Mouse (Mus musculus) forebrain, embryonic 15.5 days (tissue): ENCODE data around the gene Mtx1. TPM values are rescaled to one million over a fixed set of nuclear protein-coding genes. Genes with fewer than 3 reads are reported as not detected.

Experiments used
- ATAC-seq: fragments of 200-750 bp; cut with Nextera tagmentation; replicated peaks from 2 replicates; pipeline ENCODE4 v1.8.0; 2017; ENCODE audit warnings: mild to moderate bottlenecking, moderate TSS enrichment, moderate library complexity
- H3K27ac ChIP-seq: fragments of 300-500 bp; sonication (generic); replicated peaks from 2 replicates; pipeline ENCODE4 v1.5.1; 2015; ENCODE audit warnings: mild to moderate bottlenecking, inconsistent platforms
- H3K27me3 ChIP-seq: fragments of 300-500 bp; sonication (generic); 2 replicates; pipeline ENCODE4 v1.6.1; 2015; ENCODE audit warnings: inconsistent platforms
- H3K36me3 ChIP-seq: fragments of 300-500 bp; sonication (generic); 2 replicates; pipeline ENCODE4 v1.6.1; 2015; ENCODE audit warnings: mild to moderate bottlenecking, inconsistent platforms
- H3K4me1 ChIP-seq: fragments of 300-500 bp; sonication (generic); 2 replicates; pipeline ENCODE4 v1.6.1; 2015; ENCODE audit warnings: inconsistent platforms
- H3K4me2 ChIP-seq: fragments of 300-500 bp; sonication (generic); replicated peaks from 2 replicates; pipeline ENCODE4 v1.6.1; 2015; ENCODE audit warnings: mild to moderate bottlenecking, inconsistent platforms
- H3K4me3 ChIP-seq: fragments of 300-500 bp; sonication (generic); 2 replicates; pipeline ENCODE4 v1.5.1; 2015; ENCODE audit warnings: mild to moderate bottlenecking, inconsistent platforms
- H3K9ac ChIP-seq: fragments of 300-500 bp; sonication (generic); replicated peaks from 2 replicates; pipeline ENCODE4 v1.6.1; 2015; ENCODE audit warnings: mild to moderate bottlenecking, inconsistent platforms
- H3K9me3 ChIP-seq: fragments of 300-500 bp; sonication (generic); 2 replicates; pipeline ENCODE4 v1.6.1; 2016; ENCODE audit warnings: inconsistent platforms
- WGBS: fragments of 180-500 bp; shearing (Covaris S2); methylation state at CpG from one replicate; pipeline ENCODE4 v1.1.7; 2015; ENCODE audit warnings: mixed read lengths; 5-methylcytosine and 5-hydroxymethylcytosine counted together
- polyA plus RNA-seq: library from polyadenylated mRNA; unstranded; fragments of >200 nt; fragmentation: Nextera tagmentation; extraction: Ambion mirVana; gene quantifications from 2 replicates; pipeline ENCODE4 v1.2.1, GENCODE M21; 2015

Mtx1 gene
- polyA plus RNA-seq, 1 experiment from 2014 or later = 175 TPM

GRCm38 (mm10) chr3:89236516-89236915, 9.6 kb upstream of the Mtx1 start:
- Histone ChIP-seq H3K4me3 (no peak overlapping the region), H3K9me3 (no peaks in the 10 kb centered on the region), H3K4me1 (no peaks in the 10 kb centered on the region), H3K36me3 (peaks cover 85% of the 10 kb centered on the region), H3K27me3 (no peaks in the 10 kb centered on the region), H3K27ac (no peak overlapping the region), H3K4me2 (no peak overlapping the region), H3K9ac (no peak overlapping the region)
- ATAC-seq = no peak
- WGBS = 89% methylated on average over 10 of the region's 10 CpGs

GRCm38 (mm10) chr3:89233562-89234110, 6.7 kb upstream of the Mtx1 start:
- H3K4me3 ChIP-seq = no peak overlapping the region
- H3K27ac ChIP-seq = no peak overlapping the region
- H3K27me3 ChIP-seq = no peaks in the 10 kb centered on the region
- 0 out of 2 replicates have a peak, but pooled peaks have one; percentile 15 for ATAC-seq
- H3K9me3 ChIP-seq = no peaks in the 10 kb centered on the region
- H3K36me3 ChIP-seq = peaks cover 57% of the 10 kb centered on the region
- peaks cover 4% of the 10 kb centered on the region for H3K4me1 ChIP-seq
- H3K4me2 ChIP-seq = no peak overlapping the region
- H3K9ac ChIP-seq = no peak overlapping the region
- 76% methylated on average over 14 of the region's 14 CpGs for WGBS

GRCm38 (mm10) chr3:89232614-89233013, 5.7 kb upstream of the Mtx1 start:
- 80% methylated on average over 6 of the region's 6 CpGs for WGBS
- H3K4me3 ChIP-seq = no peak overlapping the region
- H3K4me2 ChIP-seq = no peak overlapping the region
- H3K9ac ChIP-seq = no peak overlapping the region
- no peaks in the 10 kb centered on the region for H3K27me3 ChIP-seq
- H3K27ac ChIP-seq = no peak overlapping the region
- H3K9me3 ChIP-seq = no peaks in the 10 kb centered on the region
- peaks cover 47% of the 10 kb centered on the region for H3K36me3 ChIP-seq
- H3K4me1 ChIP-seq = peaks cover 14% of the 10 kb centered on the region
- ATAC-seq = no peak

- Histone ChIP-seq H3K36me3 (peaks cover 40% of the 10 kb centered on the region), H3K4me1 (peaks cover 20% of the 10 kb centered on the region), H3K4me3 (no peak overlapping the region), H3K4me2 (no peak overlapping the region), H3K27ac (no peak overlapping the region), H3K9me3 (no peaks in the 10 kb centered on the region), H3K9ac (no peak overlapping the region), H3K27me3 (no peaks in the 10 kb centered on the region)
- WGBS = 77% methylated on average over 16 of the region's 16 CpGs
- ATAC-seq = no peak
Measured at GRCm38 (mm10) chr3:89231772-89232275, 4.9 kb upstream of the Mtx1 start.

GRCm38 (mm10) chr3:89231345-89231744, 4.5 kb upstream of the Mtx1 start:
- no peaks in the 10 kb centered on the region for H3K9me3 ChIP-seq
- ATAC-seq = no peak
- H3K4me1 ChIP-seq = peaks cover 25% of the 10 kb centered on the region
- no peak overlapping the region for H3K27ac ChIP-seq
- H3K4me2 ChIP-seq = no peak overlapping the region
- H3K9ac ChIP-seq = no peak overlapping the region
- H3K27me3 ChIP-seq = no peaks in the 10 kb centered on the region
- H3K4me3 ChIP-seq = no peak overlapping the region
- WGBS = 83% methylated on average over 7 of the region's 7 CpGs
- peaks cover 35% of the 10 kb centered on the region for H3K36me3 ChIP-seq

- no peak overlapping the region for H3K9ac ChIP-seq
- 94% methylated on average over 2 of the region's 2 CpGs for WGBS
- no peak overlapping the region for H3K4me2 ChIP-seq
- no peak for ATAC-seq
- peaks cover 33% of the 10 kb centered on the region for H3K4me1 ChIP-seq
- H3K4me3 ChIP-seq = no peak overlapping the region
- H3K9me3 ChIP-seq = no peaks in the 10 kb centered on the region
- H3K27ac ChIP-seq = no peak overlapping the region
- H3K27me3 ChIP-seq = no peaks in the 10 kb centered on the region
- H3K36me3 ChIP-seq = peaks cover 27% of the 10 kb centered on the region
Measured at GRCm38 (mm10) chr3:89230561-89230960, 3.7 kb upstream of the Mtx1 start.

- H3K4me1 ChIP-seq = peaks cover 46% of the 10 kb centered on the region
- H3K9ac ChIP-seq = no peak overlapping the region
- no peak overlapping the region for H3K4me3 ChIP-seq
- peaks cover 15% of the 10 kb centered on the region for H3K36me3 ChIP-seq
- no peak for ATAC-seq
- no peak overlapping the region for H3K27ac ChIP-seq
- 56% methylated on average over 4 of the region's 4 CpGs for WGBS
- no peaks in the 10 kb centered on the region for H3K9me3 ChIP-seq
- H3K27me3 ChIP-seq = no peaks in the 10 kb centered on the region
- no peak overlapping the region for H3K4me2 ChIP-seq
Measured at GRCm38 (mm10) chr3:89229276-89229675, 2.4 kb upstream of the Mtx1 start.

- peak within 1 kb of the TSS; percentile 50 for H3K4me3 ChIP-seq
- peak within 1 kb of the TSS; percentile 54 for H3K9ac ChIP-seq
- peaks cover 50% of the 10 kb centered on the region for H3K4me1 ChIP-seq
- no peaks in the 10 kb centered on the region for H3K27me3 ChIP-seq
- ATAC-seq = no peak
- H3K36me3 ChIP-seq = peaks cover 11% of the 10 kb centered on the region
- H3K9me3 ChIP-seq = no peaks in the 10 kb centered on the region
- 39% methylated on average over 10 of the region's 10 CpGs for WGBS
- peak within 1 kb of the TSS; percentile 90 for H3K27ac ChIP-seq
- peak within 1 kb of the TSS; percentile 76 for H3K4me2 ChIP-seq
Measured at GRCm38 (mm10) chr3:89228836-89229235, 1.9 kb upstream of the Mtx1 start, which contains the start of gene Muc1. TSS of gene Muc1 (plus strand) at chr3:89229057.

GRCm38 (mm10) chr3:89228180-89228549, 1.3 kb upstream of the Mtx1 start:
- H3K4me1 ChIP-seq = peaks cover 57% of the 10 kb centered on the region
- WGBS = under 1% methylated on average over 20 of the region's 20 CpGs
- H3K9me3 ChIP-seq = no peaks in the 10 kb centered on the region
- peak overlapping the region; percentile 76 for H3K4me2 ChIP-seq
- H3K9ac ChIP-seq = peak overlapping the region; percentile 54
- peak; percentile 27 for ATAC-seq
- H3K27me3 ChIP-seq = no peaks in the 10 kb centered on the region
- peak overlapping the region; percentile 50 for H3K4me3 ChIP-seq
- 0 out of 2 replicates have a peak, but pooled peaks cover 6% of the 10 kb centered on the region for H3K36me3 ChIP-seq
- peak overlapping the region; percentile 90 for H3K27ac ChIP-seq

GRCm38 (mm10) chr3:89227307-89228179, 655 bp upstream of the Mtx1 start:
- peak overlapping the region; percentile 54 for H3K9ac ChIP-seq
- peak overlapping the region; percentile 50 for H3K4me3 ChIP-seq
- peaks cover 61% of the 10 kb centered on the region for H3K4me1 ChIP-seq
- H3K27ac ChIP-seq = peak overlapping the region; percentile 90
- H3K36me3 ChIP-seq = no peaks in the 10 kb centered on the region
- H3K9me3 ChIP-seq = no peaks in the 10 kb centered on the region
- 1% methylated on average over 41 of the region's 41 CpGs for WGBS
- H3K4me2 ChIP-seq = peak overlapping the region; percentile 76
- H3K27me3 ChIP-seq = no peaks in the 10 kb centered on the region
- peak; percentile 83 for ATAC-seq

GRCm38 (mm10) chr3:89226361-89226760, 527 bp downstream of the Mtx1 start:
- H3K4me2 ChIP-seq = peak overlapping the region; percentile 76
- H3K9me3 ChIP-seq = no peaks in the 10 kb centered on the region
- H3K9ac ChIP-seq = peak overlapping the region; percentile 54
- H3K4me3 ChIP-seq = peak overlapping the region; percentile 50
- peak overlapping the region; percentile 90 for H3K27ac ChIP-seq
- no peak for ATAC-seq
- no peaks in the 10 kb centered on the region for H3K27me3 ChIP-seq
- no peaks in the 10 kb centered on the region; the same call in 1 of the 2 replicates for H3K36me3 ChIP-seq
- peaks cover 61% of the 10 kb centered on the region for H3K4me1 ChIP-seq
- 3% methylated on average over 11 of the region's 11 CpGs for WGBS

GRCm38 (mm10) chr3:89225918-89226317, 970 bp downstream of the Mtx1 start:
- peaks cover 61% of the 10 kb centered on the region for H3K4me1 ChIP-seq
- H3K9me3 ChIP-seq = no peaks in the 10 kb centered on the region
- peak overlapping the region; percentile 90 for H3K27ac ChIP-seq
- no peaks in the 10 kb centered on the region for H3K27me3 ChIP-seq
- ATAC-seq = peak; percentile 46
- peak overlapping the region; percentile 76 for H3K4me2 ChIP-seq
- H3K9ac ChIP-seq = peak overlapping the region; percentile 54
- 3% methylated on average over 4 of the region's 4 CpGs for WGBS
- H3K4me3 ChIP-seq = peak overlapping the region; percentile 50
- H3K36me3 ChIP-seq = peaks cover 2% of the 10 kb centered on the region
